In the genomic region with DNA sequence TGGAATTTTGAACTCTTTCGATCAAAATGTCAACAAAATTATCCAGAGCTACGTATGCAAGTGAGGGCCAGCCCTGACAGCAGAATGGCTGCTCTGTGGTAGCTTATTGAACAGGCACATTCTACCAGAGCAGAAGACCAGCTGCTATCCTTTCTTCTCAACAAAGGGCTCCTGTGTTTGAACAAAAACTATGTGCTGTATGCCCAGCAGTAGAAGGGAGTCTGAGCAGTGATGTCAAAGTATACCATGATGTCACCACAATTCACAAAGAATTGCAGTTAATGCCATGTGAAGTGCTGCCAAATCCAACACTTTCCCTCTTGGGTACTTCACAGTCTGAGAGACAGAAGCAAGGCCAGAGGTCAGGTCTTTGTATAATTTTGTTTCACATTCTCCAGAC, we compare ENCODE assay signal across 13 mouse cellular contexts.
A peak's percentile ranks its signal among the peaks of the same experiment; 100 is the strongest.
DNase-seq lines count a peak whose midpoint lies in the region; ATAC-seq and TF ChIP-seq lines count a peak whose summit lies in the region.
"Had no signal": no experiment of that assay in that cellular context is flagged by ENCODE, and none has a peak within 500 bp of the region (broad histone marks: within the 10 kb centered on the region; RNA-seq: fewer than 3 reads in every experiment).

No protein-coding gene starts in this region.

- peak; percentile 5 for DNase-seq in cerebellum, adult 9-10 months
- DNase-seq in layer of hippocampus, adult 8-10 months (ENCODE audit: low spot score in 2 of 2): peak; percentile 6 to 33
- no peak for DNase-seq in layer of hippocampus, postnatal 36 days
- peak; percentile 88 for DNase-seq in brain, embryonic 14.5 days (ENCODE audit: low read depth)
- DNase-seq in adrenal gland, postnatal 25 days: no peak
- no peak for DNase-seq in thymus, postnatal 25 days
- DNase-seq: cerebellum, adult 11-12 months; left cerebral cortex, postnatal 4 days; lung, adult 2 months had no signal

- H3K4me1 ChIP-seq in intestine, embryonic 15.5 days (replicated peaks): no peaks in the 10 kb centered on the region

- H3K36me3 ChIP-seq in intestine, embryonic 15.5 days: no peaks in the 10 kb centered on the region
- H3K36me3 ChIP-seq: G1E had no signal

- H3K9ac ChIP-seq in intestine, embryonic 15.5 days: no peak overlapping the region

- no peak for TF ChIP-seq POLR2A in brain, embryonic 14.5 days (IDR thresholded peaks at IDR 0.05; ENCODE audit: borderline replicate concordance, extremely low read depth, insufficient read depth, insufficient read length, poor library complexity, severe bottlenecking)

- no peak for TF ChIP-seq CTCF in brain, embryonic 14.5 days (IDR thresholded peaks at IDR 0.05; ENCODE audit: borderline replicate concordance, extremely low read depth, insufficient read depth, insufficient read length)

- ATAC-seq in cerebellum, adult (ENCODE audit: insufficient number of reproducible peaks, low FRiP score, low TSS enrichment): no peak
- peak; percentile 45 for ATAC-seq in intestine, embryonic 15.5 days

- H3K4me2 ChIP-seq in intestine, embryonic 15.5 days (replicated peaks): no peak overlapping the region

- no peaks in the 10 kb centered on the region for H3K9me3 ChIP-seq in intestine, embryonic 15.5 days
- H3K9me3 ChIP-seq: G1E had no signal

- H3K27me3 ChIP-seq in intestine, embryonic 15.5 days (replicated peaks): no peaks in the 10 kb centered on the region

- 44% methylated on average over 2 of the region's 2 CpGs for WGBS in intestine, embryonic 15.5 days

- no peak overlapping the region for H3K27ac ChIP-seq in intestine, embryonic 15.5 days

- no peak overlapping the region for H3K4me3 ChIP-seq in intestine, embryonic 15.5 days (replicated peaks)
- H3K4me3 ChIP-seq: myocyte had no signal

Comparison
In these comparisons a context has a peak if more than half of its experiments do, and no peak if none do; other contexts are left out.
1. DNase-seq: peak in cerebellum, adult 9-10 months (single experiment), layer of hippocampus, adult 8-10 months (2 of 2) and brain, embryonic 14.5 days (single experiment); none in layer of hippocampus, postnatal 36 days (0 of 2), adrenal gland, postnatal 25 days (single experiment) and thymus, postnatal 25 days (single experiment).